Mouse (Mus musculus) cerebellum, postnatal 4 days (tissue): Measurements from ENCODE around the gene Tbc1d30.

Source experiments
- DNase-seq, 2 experiments: peaks; one replicate each; pipeline ENCODE4 v3.0.0; 2022; ENCODE audit warnings: low spot score in 2 of 2, mixed read lengths in 1 of 2

Tbc1d30 gene

DNA sequence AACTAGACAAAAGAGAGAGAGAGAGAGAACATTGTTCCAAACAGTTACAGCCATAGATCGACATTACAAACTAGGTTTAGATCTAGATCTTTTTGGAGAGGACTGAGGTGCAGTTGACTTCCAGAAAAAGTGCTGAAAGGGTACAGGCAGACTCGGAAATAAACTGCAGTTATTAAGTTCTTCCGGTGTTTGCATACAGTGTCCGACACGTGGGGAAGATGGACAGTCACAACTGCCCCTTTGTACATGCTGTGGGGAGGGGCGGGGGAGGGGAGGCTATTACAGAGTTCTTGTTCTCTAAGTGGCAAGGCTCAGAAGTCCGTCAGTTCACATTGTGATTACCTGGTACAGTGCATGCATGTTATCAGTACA is 86.9 kb downstream of the Tbc1d30 start:
- DNase-seq = no peak

DNA sequence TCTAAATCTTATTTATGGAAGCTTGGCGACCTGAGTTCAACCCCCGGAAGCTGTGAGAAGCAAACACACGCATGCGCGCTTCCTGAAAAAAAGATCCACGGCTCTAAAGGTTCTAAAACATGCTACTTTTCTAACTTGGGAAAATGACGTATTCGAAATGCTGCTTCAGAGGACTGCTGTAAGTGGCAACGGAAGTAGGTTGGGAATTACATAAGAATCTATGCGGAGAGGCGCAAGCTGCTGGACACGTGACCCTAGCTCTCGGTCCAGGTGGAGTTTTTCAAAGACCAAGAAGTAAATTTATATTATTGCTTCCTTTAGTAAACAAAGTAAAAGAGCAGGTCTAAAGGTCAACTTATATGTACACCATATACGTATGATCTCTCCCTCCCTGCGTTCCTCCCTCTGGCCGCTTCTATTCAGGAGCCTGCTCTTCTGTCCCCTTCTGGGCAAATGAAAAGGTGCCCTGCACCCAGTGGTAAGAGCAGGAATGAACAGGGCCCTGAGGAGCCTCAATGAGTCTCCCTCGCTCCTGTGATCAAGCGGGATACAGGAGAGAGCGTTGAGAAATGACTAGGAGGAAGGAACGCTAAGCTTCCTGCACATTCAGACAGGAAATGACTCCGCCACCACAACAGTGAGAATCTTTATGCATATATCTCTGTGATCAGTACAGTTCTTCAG is 87.4 kb downstream of the Tbc1d30 start:
- no peak for DNase-seq

DNA sequence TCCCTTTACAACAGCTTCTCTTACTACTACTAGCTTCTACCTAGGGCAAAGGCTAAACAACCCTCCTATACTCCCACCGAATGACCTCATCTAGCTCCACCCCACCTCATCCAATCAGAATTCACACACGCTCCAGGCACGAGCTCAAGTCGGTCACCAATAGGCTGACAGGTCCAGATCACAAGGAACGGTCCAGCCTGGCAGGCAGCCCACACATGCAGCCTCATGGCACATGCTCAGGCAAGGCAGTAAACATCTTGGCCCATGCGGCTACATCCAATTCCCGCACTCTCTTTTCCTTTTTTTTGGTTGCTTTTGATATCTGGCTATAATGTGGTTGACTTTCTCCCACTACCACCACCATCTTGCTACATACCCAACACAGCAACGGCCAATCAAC is 88.9 kb downstream of the Tbc1d30 start:
- DNase-seq = no peak

DNA sequence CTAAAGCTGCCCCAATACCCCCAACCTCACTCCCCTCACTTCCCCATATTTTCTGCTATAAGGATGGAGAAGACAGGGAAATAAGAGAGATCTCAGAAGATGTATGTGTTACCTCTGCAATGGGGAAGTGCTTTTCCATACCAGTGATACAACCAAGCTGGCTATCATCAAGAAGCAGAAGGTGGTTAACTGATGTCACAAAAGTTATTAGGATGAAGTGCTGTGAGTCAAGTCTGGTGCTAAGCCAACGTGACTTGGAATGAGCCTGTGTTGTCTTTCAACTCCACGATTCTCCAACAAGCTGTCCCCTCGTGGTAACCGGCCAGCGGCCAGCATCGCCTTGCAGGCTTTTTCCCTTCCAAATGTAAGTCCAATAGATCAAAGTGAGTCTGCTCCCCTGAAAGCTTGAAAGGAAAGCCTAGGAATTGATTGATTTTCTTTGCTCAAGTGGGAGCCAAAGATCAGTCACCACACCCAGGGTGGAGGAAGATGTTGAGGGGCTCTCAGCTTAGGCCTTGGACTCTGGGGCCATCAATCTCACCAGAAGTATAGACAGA is 90.0 kb downstream of the Tbc1d30 start:
- DNase-seq = no peak

DNA sequence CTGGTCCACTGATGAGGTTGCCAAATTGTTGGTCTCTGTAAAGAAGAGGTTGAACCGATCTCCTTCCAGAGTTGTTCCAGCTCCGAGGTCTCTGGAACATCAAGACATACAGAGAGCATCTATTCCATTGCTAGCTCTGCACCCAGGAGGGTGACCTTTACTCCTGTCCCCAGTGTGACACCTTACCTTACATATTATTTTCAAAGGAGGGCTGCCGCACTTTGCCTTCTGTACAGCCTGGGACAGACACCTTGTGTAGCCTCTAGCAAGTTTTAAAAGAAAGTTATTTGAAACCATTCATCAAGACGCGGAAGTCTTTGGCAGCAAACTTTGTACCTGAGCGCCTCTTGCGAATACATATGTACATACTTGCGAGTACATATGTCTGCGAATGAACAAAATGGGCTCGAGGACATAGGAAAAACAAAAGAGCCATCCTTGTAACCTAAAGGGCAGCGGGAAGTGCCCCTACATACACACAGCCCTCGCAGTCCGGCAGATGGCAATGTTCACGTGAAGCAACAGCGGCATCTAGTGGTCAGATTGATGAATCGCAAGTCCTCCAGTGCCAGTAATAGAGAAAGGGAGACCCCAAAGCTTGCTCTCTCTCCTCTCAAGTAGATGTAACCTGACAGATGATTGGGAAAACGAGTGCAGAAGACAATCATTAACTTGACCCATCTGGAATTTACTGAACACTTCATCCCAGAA is 94.8 kb downstream of the Tbc1d30 start:
- peak; percentile 57 to 78 for DNase-seq

DNA sequence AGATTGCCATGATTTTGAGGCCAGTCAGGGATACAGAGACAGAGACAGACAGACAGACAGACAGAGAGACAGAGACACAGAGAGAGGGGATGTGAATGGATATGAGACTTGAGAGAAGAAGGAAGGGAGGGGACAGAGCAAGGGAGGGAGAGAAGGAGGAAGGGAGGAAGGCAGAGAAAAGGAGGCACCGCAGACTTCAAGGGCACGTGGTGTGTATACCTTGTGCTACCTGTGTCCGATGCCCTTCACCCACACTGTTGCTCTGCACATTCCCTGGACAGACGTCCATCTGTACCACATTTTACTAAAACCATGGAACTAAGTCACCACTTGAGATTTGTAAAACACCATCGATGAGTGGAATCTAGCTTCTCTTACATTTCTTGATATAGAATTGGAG is 95.6 kb downstream of the Tbc1d30 start:
- no peak for DNase-seq

DNA sequence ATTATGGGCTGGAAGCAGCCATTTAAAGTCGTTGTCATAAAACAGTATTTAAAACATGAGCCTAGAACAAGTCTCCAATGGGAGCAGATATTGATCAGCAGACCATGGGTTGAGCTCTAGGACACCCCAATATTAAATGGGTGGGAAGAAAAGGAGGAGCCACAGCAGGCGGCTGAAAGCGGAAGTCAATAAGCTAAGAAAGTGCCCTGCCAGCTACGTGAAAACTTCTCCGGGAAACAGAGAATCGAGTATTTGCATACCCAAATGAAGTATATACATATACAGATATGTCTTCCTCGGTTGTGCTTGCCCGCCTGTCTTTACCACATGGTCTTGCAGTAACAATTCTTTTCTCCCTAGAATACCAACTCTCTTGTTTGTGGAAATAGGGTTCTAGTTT is 96.7 kb downstream of the Tbc1d30 start:
- DNase-seq = no peak

DNA sequence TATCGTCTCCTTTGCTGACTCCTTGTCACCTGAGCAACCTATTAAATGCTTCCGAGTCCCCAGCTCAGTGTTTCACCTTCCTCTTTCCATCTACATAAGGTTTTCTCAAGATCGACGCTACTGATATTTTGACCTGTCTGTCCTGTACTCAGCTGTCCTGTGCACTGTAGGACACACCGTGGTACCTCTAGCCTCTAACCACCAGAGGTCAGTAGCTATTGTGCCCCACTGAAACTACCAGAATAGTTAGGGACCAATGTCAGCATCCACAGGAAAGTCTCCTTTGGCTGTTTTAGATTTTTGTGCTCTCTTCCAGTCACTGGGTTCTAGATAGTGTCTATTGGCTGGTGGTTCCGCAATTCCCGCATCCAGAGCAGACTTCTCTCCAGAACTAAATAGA is 98.3 kb downstream of the Tbc1d30 start:
- DNase-seq = no peak

DNA sequence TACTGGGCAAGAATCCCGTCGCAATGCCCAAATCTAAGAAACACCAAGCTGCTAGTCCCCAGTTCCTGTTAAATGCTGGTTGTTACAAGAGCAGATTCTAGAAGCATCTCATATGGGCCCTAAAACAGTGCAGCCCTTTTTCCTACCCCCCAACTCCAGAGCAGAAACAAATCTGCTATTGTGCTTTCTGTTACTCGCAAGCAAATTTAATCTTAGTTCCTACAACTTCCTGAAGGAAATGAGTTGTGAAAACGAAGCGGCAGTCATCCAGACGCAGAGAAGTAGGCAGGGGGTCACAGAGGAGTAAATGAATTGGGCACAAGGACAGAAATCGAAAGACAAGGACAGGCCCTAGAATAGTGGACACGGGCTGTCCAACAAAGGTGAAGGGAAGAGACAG is 99.9 kb downstream of the Tbc1d30 start:
- DNase-seq = no peak

DNA sequence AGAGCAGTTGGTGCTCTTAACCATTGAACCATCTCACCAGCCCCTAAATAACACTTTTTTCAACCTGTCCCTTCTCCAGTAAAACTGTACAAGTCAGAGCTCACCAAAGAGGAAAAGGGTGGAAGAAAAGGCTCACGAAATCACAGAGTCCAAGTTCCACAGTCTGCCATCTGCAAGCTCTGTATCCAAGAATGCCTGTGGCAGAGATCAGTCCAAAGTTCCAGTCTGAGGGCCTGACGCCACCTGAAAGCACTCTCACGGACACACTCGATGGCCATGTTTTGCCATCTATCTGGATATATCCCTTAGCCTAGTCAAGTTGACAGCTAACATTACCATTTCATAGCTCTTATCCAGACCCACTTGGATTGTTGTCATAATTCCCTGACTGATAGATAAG is 101.3 kb downstream of the Tbc1d30 start:
- DNase-seq = no peak

DNA sequence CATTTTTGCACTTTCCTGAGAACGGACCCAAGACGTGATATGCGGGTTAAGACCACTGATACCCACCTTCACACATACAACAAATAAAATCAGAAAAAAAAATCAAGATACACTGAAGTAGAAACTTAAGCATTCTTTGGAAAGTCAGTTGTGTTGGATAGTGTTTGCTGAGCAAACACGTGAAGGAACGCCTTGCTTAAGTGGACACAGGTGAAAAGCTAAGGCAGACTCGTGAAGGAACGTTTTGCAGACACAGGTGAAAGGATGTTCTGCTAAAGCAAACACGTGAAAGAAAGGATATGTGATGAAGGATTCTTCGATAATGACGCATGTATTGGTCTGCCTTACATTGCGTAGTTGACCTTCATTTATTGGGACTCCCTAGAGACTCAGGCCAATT is 103.5 kb downstream of the Tbc1d30 start:
- DNase-seq = no peak

DNA sequence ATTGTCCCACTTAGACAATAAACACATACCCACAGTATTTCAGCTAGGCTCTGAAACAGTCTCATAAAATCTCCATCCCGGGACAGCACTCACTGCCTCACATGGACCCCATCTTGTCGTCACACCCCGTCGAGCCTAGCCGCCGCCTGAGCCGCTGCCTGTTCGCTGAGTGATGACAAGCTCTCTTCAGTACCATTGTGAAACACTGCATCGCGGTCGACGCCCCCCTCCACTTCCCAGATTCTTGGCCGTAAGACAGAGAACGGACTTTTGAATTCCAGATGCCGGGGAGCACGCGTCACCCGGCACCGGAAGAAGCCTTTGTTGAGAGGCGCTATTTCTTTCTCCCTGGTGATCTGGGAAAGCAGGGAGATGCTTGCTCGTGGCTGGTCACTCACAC is 104.1 kb downstream of the Tbc1d30 start:
- DNase-seq = no peak

DNA sequence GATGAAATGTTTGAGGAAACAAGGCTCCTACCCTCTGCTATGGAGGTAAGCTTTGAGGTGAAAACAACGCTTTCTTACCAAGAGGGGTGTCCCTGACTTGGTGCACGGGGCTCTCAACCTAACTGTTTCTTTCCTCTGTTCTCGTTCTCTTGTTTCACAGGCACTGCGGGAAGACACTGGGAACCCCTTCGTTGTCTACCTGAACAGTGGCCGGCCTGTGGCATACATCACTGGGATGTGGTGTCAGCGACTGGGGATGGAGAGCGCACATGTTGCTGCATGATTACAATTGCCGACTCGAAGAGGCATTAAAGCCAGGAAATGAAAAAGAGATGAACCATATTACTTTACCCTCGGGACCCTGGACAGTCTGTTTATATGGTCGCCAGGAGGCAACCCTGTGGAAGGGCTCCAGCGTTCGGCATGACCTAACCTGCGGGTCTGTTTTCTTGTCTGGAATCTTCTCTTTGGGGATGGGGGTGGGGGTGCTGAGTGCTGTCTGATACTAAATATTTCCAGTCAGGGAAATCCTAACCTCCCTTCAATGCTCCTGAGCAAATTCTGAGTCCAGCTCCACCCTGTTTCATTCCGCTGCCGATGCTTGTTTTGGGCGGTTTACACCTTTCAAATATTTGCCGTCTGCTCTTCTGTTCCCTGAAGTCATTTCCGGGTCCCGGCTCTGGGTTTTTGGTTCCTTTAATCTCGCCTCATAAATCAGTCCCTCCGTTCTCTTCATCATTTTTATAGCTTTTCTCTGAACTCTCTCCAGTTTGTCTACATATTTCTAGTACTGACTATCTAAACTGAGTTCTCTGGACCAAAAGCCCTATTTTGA is 107.5 kb downstream of the Tbc1d30 start:
- no peak for DNase-seq

DNA sequence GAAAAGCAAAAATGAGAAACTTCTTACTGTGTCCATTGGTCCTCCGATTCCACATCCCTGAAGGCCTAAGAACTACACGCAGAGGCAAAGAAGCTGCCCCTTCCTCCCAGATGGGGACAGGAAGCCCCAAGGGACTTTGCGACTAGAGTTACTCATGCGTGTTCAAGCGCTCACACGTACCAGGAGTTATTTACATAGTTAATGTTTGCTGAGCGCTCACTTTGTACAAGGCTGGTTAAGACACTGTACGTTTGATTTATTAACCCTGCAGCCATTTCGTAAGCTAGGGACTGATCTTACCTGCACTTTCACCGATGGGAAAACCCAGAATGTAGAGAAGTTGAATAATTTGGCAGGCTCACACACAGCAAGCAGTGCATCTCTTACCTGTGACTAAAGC is 108.5 kb downstream of the Tbc1d30 start:
- no peak for DNase-seq

DNA sequence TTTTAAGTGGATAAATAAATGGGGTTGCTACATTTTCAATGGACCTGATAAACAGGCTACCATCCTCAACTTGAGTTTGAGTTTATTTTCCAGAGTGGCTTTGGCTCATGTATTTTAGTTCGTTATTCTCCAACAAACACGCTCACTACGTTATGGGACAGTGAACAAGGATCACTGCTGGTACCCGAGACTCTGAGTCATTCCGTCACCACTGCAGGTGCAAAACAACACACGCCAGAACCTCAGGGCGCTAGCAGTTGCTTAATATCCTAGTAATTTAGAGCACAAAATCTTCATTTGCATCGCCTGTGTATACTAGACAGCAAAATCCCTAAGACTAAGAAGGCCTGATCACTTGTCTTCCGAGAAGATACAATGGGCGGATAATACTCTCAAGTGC is 112.0 kb downstream of the Tbc1d30 start:
- no peak for DNase-seq

DNA sequence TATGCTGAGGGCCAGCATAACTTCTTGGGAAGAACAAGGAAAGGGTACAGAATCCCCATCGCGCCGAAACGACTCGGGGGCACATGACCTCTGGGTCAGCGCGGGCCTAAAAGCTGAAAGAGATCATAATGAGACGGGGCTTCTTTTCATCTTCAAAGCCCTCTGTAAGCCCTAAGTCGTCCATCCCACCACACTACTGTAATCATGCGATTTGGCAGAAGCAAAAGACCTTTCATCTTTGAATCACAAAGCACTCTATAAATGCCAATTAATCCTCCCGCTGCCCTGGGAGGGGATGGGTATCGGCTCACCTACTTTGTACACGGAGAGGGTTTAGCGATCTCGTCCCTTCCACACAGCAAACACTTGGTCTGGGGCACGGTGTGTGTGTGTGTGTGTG is 112.5 kb downstream of the Tbc1d30 start:
- no peak for DNase-seq

DNA sequence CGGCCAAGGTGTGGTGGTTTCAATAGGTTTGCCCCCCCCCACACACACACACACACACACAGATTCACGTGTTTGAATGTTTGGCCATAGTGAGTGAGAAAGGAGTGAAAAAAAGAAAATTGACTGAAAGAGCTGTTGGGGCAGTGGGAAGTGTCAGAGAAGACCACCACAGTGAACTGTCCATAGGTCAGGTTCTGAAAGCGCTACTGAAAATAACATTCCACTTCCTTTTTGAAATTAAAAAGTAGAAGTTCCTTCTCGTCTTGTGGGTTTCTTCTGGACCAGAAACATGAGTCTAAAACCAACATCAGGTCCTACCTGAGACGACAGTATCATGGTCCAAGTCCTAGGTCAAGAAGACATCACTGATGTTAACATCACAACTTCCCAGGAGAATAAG is 113.7 kb downstream of the Tbc1d30 start:
- no peak for DNase-seq

DNA sequence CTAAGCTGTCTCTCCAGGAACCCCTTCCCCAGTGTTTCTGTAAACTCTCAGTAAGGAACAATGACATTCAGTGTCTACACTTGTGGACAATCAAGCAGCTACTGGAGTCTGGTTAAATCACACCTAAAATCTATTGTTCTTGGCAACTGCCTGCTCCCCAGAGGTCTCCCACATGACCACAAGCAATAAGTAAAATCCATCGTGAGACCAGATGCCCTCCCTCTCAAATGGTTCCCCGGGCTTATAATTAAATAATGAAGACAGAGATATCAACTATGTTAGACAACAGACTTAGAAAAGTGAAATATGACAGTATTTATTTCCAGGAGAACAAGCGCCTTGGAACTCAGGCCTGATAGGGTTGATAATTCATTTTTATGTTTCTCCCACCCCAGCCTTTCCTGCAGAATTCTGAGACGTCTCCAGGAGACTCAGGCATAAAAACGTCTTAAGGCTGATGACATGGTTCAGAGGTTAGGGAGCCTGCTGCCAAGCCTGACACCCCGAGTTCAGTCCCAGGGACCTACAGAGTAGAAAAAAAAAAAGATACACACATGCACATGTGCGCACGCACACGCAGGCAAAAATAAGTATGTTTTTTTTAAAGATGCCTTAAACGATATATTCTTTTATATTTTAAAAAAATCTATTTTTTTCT is 115.8 kb downstream of the Tbc1d30 start:
- DNase-seq = no peak

DNA sequence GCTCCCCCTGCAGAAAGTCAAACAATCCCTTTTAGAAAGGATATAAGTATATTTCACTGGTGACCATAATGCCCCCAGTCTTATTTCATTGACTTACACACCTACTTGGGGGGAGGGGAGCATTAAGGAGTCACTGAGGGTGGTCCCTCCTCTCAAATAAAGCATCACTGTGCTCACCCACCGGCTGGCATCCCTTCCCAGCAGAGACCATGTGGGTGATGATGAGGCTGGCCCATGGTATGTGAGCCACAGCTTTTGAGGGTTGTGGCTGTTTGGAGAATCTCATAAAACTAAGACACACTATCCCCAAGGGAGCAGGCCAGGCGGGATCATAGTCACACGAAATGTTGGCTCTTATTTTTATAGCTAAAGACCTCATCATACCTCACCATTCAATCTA is 116.6 kb downstream of the Tbc1d30 start:
- no peak for DNase-seq

DNA sequence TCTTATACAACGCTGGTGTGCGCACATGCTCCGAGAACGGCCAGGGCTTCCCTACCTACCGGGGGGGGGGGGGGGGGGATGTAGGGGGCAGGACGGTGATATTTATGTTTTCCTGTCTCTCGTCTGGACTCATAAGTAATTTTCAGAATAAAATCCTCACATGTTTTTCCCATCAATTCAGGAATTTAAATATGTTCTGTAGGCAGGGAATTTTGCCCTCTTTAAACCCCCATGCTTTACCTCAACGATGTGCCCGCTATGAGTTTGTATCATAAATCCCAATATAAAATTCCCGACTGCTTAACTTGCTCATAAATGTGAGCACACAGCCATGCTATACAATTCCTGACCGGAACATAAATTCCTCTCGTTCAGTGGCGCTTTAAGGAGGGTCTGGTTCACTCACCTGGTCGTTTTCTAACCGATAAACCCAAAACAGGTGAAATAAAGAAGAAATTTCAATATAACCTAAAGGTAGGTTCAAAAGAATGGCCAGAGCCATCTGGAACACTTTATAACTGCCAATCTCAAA is 122.6 kb downstream of the Tbc1d30 start:
- no peak for DNase-seq

DNA sequence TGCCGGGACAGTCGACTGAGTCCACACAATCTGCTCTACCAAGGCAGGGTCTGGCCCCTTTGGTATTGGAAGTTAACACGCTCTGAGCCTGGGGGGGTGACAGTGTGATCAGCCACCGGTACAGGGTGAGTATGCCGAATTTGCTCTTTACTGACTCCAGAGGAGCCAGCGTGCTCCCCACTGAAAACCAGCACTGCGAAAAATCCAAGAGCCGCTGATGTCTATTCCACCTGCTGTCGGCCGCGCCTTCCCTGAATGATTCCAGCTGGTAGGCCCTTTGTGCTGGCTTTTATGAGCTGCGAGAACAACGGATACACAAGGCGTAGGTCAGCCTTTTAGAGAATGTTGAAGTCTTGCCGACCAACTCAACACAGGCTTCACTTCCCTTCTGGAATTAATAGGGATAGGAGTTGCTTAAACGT is 123.1 kb downstream of the Tbc1d30 start:
- DNase-seq = no peak

DNA sequence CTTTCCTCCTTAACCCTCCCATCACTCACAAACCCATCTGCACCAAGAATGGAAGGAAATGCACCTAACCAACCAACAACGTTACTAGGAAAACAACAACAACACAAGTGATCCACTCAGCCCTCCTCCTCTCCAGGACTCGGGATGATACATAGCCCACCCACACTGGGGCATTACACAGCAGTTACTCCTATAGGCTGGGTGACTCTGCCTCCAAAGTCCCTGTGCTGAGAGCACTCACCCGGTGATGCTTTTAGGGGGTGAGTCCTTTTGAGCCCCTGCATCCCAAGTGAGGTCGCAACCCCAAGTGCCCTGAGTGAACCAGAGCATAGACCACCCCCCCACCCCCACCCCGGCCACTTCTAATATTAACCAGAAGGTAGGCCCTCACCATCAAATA is 123.7 kb downstream of the Tbc1d30 start:
- no peak for DNase-seq
